Mouse (Mus musculus): Measurements from ENCODE around the gene Pan3. TPM values are rescaled to one million over a fixed set of nuclear protein-coding genes. Genes with fewer than 3 reads are reported as not detected.

Pan3 gene
- total and polyA plus RNA-seq, 3 experiments, result 20.0 to 30.5 (median 27.3) TPM

DNA sequence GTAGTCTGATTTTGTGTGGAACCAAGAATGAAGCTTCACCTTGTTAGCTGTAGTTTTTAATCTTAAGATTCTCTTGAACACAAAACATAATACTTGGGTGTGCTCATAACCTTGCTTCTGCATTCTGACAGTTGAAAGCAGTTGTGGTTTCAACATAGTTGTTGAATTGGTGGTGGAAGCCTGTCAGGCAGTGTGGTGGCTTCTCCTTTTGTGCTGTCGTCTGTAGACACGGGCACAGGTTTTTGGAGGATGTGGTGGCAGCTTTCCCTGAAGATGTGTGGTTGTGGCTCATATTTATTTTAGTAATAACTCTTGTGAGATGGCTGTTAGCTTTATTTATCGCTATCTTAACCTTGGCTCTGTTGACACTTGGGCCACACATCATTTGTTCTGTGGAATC, 97.8 kb downstream of the Pan3 start:
- Histone ChIP-seq H3K4me1 (ENCODE audit: control insufficient read depth, insufficient read depth, low read length) (peaks cover 2% of the 10 kb centered on the region; the same call in 1 of the 2 replicates), H3K79me2 (replicated peaks; ENCODE audit: control insufficient read depth, insufficient read depth, low read length) (no peaks in the 10 kb centered on the region), H3K27me3 (ENCODE audit: control insufficient read depth, insufficient read depth, low read length) (no peaks in the 10 kb centered on the region), H3K4me3 (no peak overlapping the region), H3K27ac (no peak overlapping the region), H3K36me3 (ENCODE audit: control insufficient read depth, insufficient read depth, low read length) (peaks cover 8% of the 10 kb centered on the region), H3K9ac (ENCODE audit: low read depth, low read length) (no peak overlapping the region)
- no peak for DNase-seq
- intact Hi-C loops (cut with DNase I), result no loop called here
- TF ChIP-seq POLR2A (IDR thresholded peaks at IDR 0.05; ENCODE audit: insufficient read depth, low read depth, low read length), result no peak
- TF ChIP-seq EP300 (IDR thresholded peaks at IDR 0.05; ENCODE audit: insufficient read depth, low read depth, low read length), result no peak
- TF ChIP-seq CTCF (IDR thresholded peaks at IDR 0.05), result no peak
- 65% methylated on average over 3 of the region's 3 CpGs for WGBS

GRCm38 (mm10) chr5:147532031-147532430, 102.1 kb downstream of the Pan3 start:
- Histone ChIP-seq H3K4me1 (ENCODE audit: control insufficient read depth, insufficient read depth, low read length) (peaks cover 2% of the 10 kb centered on the region; the same call in 1 of the 2 replicates), H3K36me3 (ENCODE audit: control insufficient read depth, insufficient read depth, low read length) (peaks cover 7% of the 10 kb centered on the region), H3K9ac (ENCODE audit: low read depth, low read length) (no peak overlapping the region), H3K79me2 (replicated peaks; ENCODE audit: control insufficient read depth, insufficient read depth, low read length) (no peaks in the 10 kb centered on the region), H3K27me3 (ENCODE audit: control insufficient read depth, insufficient read depth, low read length) (no peaks in the 10 kb centered on the region), H3K27ac (no peak overlapping the region), H3K4me3 (no peak overlapping the region)
- no peak for TF ChIP-seq CTCF (IDR thresholded peaks at IDR 0.05)
- no peak for TF ChIP-seq POLR2A (IDR thresholded peaks at IDR 0.05; ENCODE audit: insufficient read depth, low read depth, low read length)
- TF ChIP-seq EP300 (IDR thresholded peaks at IDR 0.05; ENCODE audit: insufficient read depth, low read depth, low read length), result no peak
- no peak for DNase-seq
- intact Hi-C loops (cut with DNase I), result loop anchor here (5.0 kb wide), 1 partner anchor 100 kb away; the partner anchor contains the start of gene Pan3
- 60% methylated on average over 6 of the region's 6 CpGs for WGBS

GRCm38 (mm10) chr5:147539409-147539808, 109.4 kb downstream of the Pan3 start:
- H3K36me3 ChIP-seq (ENCODE audit: control insufficient read depth, insufficient read depth, low read length), result no peaks in the 10 kb centered on the region; the same call in 1 of the 2 replicates
- no peak for DNase-seq
- H3K9ac ChIP-seq (ENCODE audit: low read depth, low read length), result no peak overlapping the region

DNA sequence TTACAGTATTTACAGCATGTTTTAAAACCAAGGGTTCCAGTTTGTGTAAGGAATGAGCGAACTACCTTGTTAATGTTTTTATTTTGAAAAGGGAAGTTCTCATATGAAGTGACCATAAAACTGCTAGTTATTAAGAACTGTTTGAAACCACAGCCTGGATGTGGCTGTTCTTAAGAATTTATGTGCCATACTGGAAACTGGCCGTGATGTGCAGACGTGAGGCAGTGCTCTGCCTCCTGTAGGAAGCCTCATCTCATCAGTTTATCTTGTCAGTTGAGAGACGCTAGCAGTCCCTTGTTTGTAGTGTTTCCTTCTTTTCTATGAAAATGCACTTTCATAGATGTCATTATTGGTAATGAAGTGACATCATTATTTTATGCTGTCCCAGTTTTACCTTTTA, 109.9 kb downstream of the Pan3 start:
- TF ChIP-seq EP300 (IDR thresholded peaks at IDR 0.05; ENCODE audit: insufficient read depth, low read depth, low read length) (no peak), CTCF (IDR thresholded peaks at IDR 0.05) (no peak), POLR2A (IDR thresholded peaks at IDR 0.05; ENCODE audit: insufficient read depth, low read depth, low read length) (no peak)
- no peaks in the 10 kb centered on the region for H3K4me1 ChIP-seq (ENCODE audit: control insufficient read depth, insufficient read depth, low read length)
- no peak for DNase-seq
- 90% methylated on average over 4 of the region's 4 CpGs for WGBS
- no peaks in the 10 kb centered on the region; the same call in 1 of the 2 replicates for H3K36me3 ChIP-seq (ENCODE audit: control insufficient read depth, insufficient read depth, low read length)
- no peaks in the 10 kb centered on the region for H3K79me2 ChIP-seq (replicated peaks; ENCODE audit: control insufficient read depth, insufficient read depth, low read length)
- no peak overlapping the region for H3K27ac ChIP-seq
- H3K9ac ChIP-seq (ENCODE audit: low read depth, low read length), result no peak overlapping the region
- H3K27me3 ChIP-seq (ENCODE audit: control insufficient read depth, insufficient read depth, low read length), result no peaks in the 10 kb centered on the region
- intact Hi-C loops (cut with DNase I), result loop anchor here (5.0 kb wide), 1 partner anchor 123 kb away; no protein-coding TSS in a partner anchor
- H3K4me3 ChIP-seq, result no peak overlapping the region

More at GRCm38 (mm10) chr5:147539409-147539808, 109.4 kb downstream of the Pan3 start:
- Histone ChIP-seq H3K4me3 (no peak overlapping the region), H3K4me1 (ENCODE audit: control insufficient read depth, insufficient read depth, low read length) (no peaks in the 10 kb centered on the region), H3K27ac (no peak overlapping the region), H3K27me3 (ENCODE audit: control insufficient read depth, insufficient read depth, low read length) (no peaks in the 10 kb centered on the region), H3K79me2 (replicated peaks; ENCODE audit: control insufficient read depth, insufficient read depth, low read length) (no peaks in the 10 kb centered on the region)
- TF ChIP-seq EP300 (IDR thresholded peaks at IDR 0.05; ENCODE audit: insufficient read depth, low read depth, low read length) (no peak), POLR2A (IDR thresholded peaks at IDR 0.05; ENCODE audit: insufficient read depth, low read depth, low read length) (no peak)
- intact Hi-C loops (cut with DNase I), result loop anchor here (5.0 kb wide), 1 partner anchor 122 kb away; no protein-coding TSS in a partner anchor
- 91% methylated on average over 4 of the region's 4 CpGs for WGBS

DNA sequence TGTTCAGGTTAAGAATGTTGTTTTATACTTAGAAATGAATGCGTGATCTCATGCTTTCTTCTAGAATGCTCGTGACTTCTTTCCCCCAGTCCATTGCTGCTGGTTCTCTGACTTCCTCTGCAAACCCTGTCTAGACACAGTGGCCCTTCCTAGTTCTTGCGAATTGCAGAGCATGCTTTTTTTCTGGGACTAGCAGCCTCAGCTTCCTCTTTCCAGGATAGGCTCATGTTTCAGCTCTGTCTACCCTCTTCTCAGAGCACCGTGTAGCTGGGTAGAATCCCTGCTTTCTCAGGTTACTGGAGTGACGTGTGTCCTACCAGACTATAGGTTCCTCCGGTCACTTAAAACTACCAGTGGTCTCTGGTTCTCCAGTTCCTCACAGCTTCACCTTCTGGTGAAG, 112.3 kb downstream of the Pan3 start:
- 76% methylated on average over 6 of the region's 6 CpGs for WGBS
- no peak overlapping the region for H3K27ac ChIP-seq
- no peaks in the 10 kb centered on the region; the same call in 1 of the 2 replicates for H3K36me3 ChIP-seq (ENCODE audit: control insufficient read depth, insufficient read depth, low read length)
- no peaks in the 10 kb centered on the region for H3K27me3 ChIP-seq (ENCODE audit: control insufficient read depth, insufficient read depth, low read length)
- intact Hi-C loops (cut with DNase I), result no loop called here
- TF ChIP-seq POLR2A (IDR thresholded peaks at IDR 0.05; ENCODE audit: insufficient read depth, low read depth, low read length), result no peak
- no peak for TF ChIP-seq CTCF (IDR thresholded peaks at IDR 0.05)
- no peak for TF ChIP-seq EP300 (IDR thresholded peaks at IDR 0.05; ENCODE audit: insufficient read depth, low read depth, low read length)
- H3K79me2 ChIP-seq (replicated peaks; ENCODE audit: control insufficient read depth, insufficient read depth, low read length), result no peaks in the 10 kb centered on the region
- no peak overlapping the region for H3K4me3 ChIP-seq
- no peak for DNase-seq
- H3K9ac ChIP-seq (ENCODE audit: low read depth, low read length), result no peak overlapping the region
- no peaks in the 10 kb centered on the region for H3K4me1 ChIP-seq (ENCODE audit: control insufficient read depth, insufficient read depth, low read length)

GRCm38 (mm10) chr5:147545731-147546241, 115.8 kb downstream of the Pan3 start:
- no peaks in the 10 kb centered on the region for H3K27me3 ChIP-seq (ENCODE audit: control insufficient read depth, insufficient read depth, low read length)
- no peak for DNase-seq
- no peak overlapping the region for H3K27ac ChIP-seq
- TF ChIP-seq POLR2A (IDR thresholded peaks at IDR 0.05; ENCODE audit: insufficient read depth, low read depth, low read length) (no peak), CTCF (IDR thresholded peaks at IDR 0.05) (peak; percentile 59)
- no peaks in the 10 kb centered on the region for H3K79me2 ChIP-seq (replicated peaks; ENCODE audit: control insufficient read depth, insufficient read depth, low read length)
- no peak overlapping the region for H3K4me3 ChIP-seq
- no peak overlapping the region for H3K9ac ChIP-seq (ENCODE audit: low read depth, low read length)
- intact Hi-C loops (cut with DNase I), result no loop called here
- WGBS, result 73% methylated on average over 11 of the region's 11 CpGs
- no peaks in the 10 kb centered on the region; the same call in 1 of the 2 replicates for H3K36me3 ChIP-seq (ENCODE audit: control insufficient read depth, insufficient read depth, low read length)
- H3K4me1 ChIP-seq (ENCODE audit: control insufficient read depth, insufficient read depth, low read length), result no peaks in the 10 kb centered on the region

Data from heart, adult 2 months (tissue).